Mouse (Mus musculus) left cerebral cortex, adult 18-20 months (tissue): ENCODE measurements around the gene Cyct. TPM values are rescaled to one million over a fixed set of nuclear protein-coding genes. Genes with fewer than 3 reads are reported as not detected.

ENCODE experiments used
- DNase-seq, 2 experiments: peaks; one replicate each; pipeline ENCODE4 v3.0.0; 2021 to 2022; ENCODE audit warnings: low spot score in 2 of 2, mixed read lengths in 1 of 2
- microRNA-seq, 2 experiments: library from miRNA; unstranded; fragments of <30 nt; microRNA quantifications; one replicate each; pipeline ENCODE4 v1.2.0; 2021
- total RNA-seq, 2 experiments: library from RNA; stranded (reverse); gene quantifications; 2 replicates each; pipeline ENCODE4 v1.2.3; 2021

The Cyct gene
- total RNA-seq, 2 experiments from 2014 or later, result not detected

DNA sequence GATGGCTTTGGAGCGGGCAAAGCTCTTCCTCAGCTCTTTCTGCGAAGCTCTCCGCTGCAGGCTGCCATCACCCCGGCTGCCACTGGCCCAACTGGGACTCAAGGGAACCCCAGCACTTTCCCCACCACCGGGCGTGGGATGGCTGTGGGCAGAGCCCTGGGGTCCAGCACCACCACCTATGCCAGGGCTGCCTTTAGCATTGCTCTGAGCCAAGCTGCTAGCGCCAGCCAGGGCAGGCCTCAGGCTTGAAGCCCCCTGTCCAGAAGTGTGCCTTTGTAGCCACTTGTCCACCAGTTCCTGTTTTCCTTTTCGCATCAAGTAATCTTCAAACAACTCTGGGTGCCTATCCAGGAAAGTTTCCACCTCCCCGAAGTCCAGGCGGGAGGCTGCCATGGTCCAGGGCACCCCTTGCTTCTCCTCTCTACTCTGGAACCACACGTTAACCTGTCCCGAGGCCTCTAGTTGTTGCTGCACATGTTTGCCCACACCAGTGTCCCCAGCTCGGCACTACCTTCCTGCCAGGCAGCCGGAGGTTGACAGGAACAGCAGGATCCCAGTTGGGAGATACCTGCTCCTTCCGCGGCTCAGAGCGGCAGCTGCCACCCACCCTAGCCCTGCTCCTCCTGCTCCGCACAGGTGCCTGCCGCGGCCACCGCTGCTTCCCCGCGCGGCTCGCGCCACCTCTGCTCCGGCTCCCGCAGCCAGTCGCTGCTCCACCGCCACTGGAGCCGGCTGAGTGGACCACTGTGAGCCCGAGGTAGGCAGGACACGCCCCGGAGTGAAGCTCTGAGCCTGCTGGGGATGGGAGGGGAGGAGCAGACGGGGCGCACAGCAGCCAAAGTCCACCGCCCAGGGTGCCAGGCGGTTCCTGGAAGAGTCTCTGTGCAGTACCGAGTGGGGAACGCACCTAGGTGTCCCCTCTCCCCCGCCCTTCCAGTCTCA is 21.8 kb downstream of the Cyct start, which contains the start of gene Pde11a:
Gene Pde11a, minus strand, starts transcription at position 560 of the 942 bp plus-strand sequence.
- peak in 1 of 2 experiments; percentile 13 for DNase-seq

GRCm38 (mm10) chr2:76334596-76334995 is 25.7 kb downstream of the Cyct start:
- no peak for DNase-seq

DNA sequence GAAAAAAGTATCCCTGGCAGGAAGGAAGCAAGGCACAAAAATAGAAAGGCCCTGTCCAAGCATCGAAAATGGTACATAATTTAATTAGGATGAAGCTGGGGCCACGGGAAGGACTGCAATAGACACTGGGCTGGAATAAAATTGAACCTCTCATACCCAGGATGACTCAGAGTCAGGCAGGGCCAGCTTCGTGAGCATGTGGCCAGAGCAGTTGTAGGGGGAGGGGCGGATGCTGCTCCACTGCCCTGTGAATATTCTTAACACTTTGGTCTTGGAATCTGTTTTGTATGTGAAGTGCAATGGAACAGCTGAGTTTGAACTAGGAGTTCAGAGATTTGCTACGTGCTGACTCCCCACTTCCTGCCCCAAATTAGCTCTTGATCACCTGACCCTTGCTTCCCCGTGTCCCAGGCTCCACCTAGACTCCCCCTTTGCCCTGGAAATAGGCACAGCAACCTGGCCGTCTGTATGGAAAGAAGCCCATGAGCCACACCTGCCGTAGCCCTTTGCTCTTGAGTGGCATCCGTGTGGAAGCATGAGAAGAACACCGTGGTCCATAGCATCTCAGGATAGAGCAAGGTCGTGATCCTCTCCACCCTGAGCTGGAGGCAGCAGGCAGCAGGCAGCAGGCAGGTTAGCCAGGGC is 28.0 kb downstream of the Cyct start:
- DNase-seq, result no peak

DNA sequence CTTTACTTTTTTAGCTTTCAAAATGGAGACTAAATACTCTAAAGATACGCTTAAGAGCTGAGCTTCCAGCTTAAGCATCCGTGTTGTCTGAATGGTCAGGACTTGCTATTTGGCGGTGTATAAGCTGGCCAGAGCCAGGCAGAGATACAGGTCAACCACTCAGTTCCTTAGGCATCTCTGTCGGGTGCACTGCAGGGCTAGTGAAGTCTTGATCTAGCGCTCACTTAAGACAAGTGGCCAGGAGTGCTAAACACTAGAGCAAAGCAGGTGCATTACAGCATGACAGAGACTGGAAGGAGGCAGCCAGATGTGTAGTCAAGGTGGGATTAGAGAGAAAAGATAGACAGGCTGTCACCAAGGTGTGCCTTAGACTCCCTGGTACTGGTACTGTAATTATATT is 30.2 kb downstream of the Cyct start:
- no peak for DNase-seq

DNA sequence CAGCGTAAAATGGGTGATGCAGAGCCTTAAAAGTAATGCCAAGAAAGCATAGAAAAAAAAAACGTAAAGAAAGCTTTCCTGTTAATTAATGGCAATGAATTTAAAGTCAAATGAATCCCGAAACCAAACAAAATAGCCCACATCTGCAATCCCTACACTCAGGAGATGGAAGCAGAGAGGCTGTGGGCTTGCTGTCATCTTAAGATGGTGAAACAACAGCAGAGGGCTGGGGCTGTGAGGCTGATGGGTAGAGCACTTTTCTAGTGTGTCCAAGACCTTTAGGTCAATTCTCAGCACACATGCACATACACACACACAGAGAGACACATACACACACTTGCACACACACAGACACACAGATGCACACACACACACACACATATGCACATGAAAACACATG is 34.1 kb downstream of the Cyct start:
- no peak for DNase-seq

DNA sequence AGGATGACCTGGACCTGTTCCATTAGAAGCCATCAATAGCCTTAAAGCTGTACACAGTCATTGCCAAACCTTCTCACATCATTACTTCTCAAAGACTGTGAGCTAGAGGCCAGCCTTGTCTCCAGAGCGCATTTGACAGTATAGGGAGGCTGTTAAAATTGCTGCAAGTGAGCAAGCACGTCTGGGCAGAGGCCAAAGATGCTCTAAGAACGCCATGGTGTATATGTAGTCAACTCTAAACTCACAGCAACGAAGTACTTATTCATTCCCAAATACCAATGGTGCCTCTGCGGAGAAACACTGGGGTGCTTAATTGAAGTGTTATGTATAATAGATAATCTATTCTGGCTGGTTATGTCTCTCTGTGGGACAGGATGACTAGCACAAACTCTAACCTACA is 35.8 kb downstream of the Cyct start:
- DNase-seq, result no peak

DNA sequence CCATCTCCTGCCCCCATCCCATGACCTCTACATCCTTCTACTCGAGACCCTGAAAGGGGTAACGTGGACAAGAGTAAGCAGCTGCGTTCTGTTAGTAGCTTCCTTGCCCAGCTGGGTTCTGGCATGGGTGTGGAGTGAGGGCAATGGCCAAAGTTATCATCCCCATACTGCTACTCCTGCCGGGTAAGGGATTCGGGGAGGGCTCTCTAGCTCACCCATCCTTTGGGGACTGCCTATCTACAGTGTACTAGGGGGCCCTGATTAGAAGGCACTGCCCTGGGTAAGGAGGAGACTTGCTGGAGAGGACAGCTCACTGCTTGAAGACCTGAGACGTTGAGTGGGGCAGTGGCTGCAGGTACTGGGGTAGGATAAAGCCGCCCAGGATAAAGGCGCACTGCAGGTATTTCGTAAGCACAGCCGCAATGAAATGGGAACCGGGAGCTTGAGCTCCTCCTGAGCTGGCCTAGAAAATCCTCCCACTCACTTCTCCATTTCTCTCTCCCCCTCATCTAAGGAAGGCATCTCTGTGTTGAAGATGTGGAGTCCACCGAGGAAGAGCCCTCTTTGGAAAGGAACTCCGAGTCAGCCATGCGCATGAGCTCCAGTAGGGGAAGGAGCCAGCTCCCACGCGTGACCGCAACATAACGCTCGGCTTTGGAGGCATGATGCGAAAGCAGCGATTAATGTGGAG is 36.9 kb downstream of the Cyct start:
- peak; percentile 10 to 25 for DNase-seq

DNA sequence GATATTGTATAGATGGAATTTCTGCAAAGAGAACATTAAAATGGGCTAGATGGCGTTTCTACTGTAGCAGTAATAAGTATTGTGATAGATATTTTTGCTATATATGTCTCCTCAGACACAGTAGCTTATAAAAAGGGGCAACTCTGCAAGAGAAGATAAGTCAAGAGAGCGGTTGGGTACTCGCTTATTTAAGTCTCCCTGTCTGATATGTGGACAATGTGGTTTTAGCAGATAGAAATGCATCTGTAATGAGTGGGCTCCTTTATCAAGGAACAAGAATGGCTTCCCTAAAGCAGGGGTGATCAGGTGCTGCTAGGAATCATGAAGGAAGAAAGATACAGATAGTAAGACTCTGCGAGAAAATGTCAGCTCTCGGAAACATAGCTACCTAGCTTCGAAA is 39.9 kb downstream of the Cyct start:
- no peak for DNase-seq

GRCm38 (mm10) chr2:76319231-76319630 is 41.0 kb downstream of the Cyct start:
- no peak for DNase-seq

Small RNA genes lying within 50 kb of the gene (microRNA-seq; reads per million reads assigned to microRNA genes)
- 0 reads per million in 2 experiments for gene Gm44337

Other genes starting within 250 kb of the Cyct start
- 1 to 10 TPM; 3.8 to 4.6 TPM for gene Pde11a, start 21.7 kb downstream of the Cyct start, total RNA-seq
- gene Rbm45, start 9.5 kb upstream of the Cyct start, total RNA-seq, result 10 to 100 TPM; 37.8 to 40.0 TPM
- gene Osbpl6, start 46.1 kb upstream of the Cyct start, total RNA-seq, result 10 to 100 TPM; 51.2 to 53.5 TPM